Comparison of ENCODE assay signal across 11 mouse cellular contexts in the genomic region with DNA sequence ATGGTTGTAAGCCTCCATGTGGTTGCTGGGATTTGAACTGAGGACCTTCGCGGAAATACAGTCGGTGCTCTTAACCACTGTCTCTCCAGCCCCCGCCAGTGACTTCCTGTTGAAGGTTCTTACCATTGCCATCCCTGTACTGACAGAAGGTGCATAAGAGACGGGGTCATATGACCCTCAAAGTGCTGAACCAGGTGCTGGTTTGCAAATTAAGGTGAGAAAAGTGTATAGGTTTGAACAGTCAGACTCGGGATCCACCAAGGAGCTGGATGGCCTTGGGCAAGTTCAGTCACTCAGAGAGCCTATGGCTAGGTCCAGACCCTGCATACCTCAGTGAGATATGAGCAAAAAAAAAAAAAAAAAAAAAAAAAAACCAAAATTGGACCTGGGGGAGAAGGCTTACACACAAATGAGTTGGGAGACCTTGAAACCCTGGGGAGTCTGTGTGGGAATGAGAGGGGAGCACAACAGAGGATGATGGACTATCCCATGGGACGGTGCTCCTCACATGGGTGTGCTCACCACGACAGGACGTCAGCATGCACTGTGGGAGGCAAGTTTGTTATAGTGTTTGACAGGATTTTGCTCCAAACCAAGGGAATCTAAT. TPM values are rescaled to one million over a fixed set of nuclear protein-coding genes. Genes with fewer than 3 reads are reported as not detected.
A peak's percentile ranks its signal among the peaks of the same experiment; 100 is the strongest.
DNase-seq lines count a peak whose midpoint lies in the region; ATAC-seq and TF ChIP-seq lines count a peak whose summit lies in the region.
"Had no signal": no experiment of that assay in that cellular context is flagged by ENCODE, and none has a peak within 500 bp of the region (broad histone marks: within the 10 kb centered on the region; RNA-seq: fewer than 3 reads in every experiment).

No protein-coding gene starts in this region.

- no peak for TF ChIP-seq POLR2A in liver, adult 2 months (IDR thresholded peaks at IDR 0.05; ENCODE audit: extremely low read depth, insufficient read depth, low read length)

- no peak overlapping the region for H3K4me3 ChIP-seq in liver, adult 2 months (ENCODE audit: insufficient read depth, low read depth, low read length)
- H3K4me3 ChIP-seq: hindbrain, embryonic 10.5 days had no signal

- WGBS in liver, adult 2 months, result 84% methylated on average over 9 of the region's 9 CpGs

- H3K4me1 ChIP-seq in liver, adult 2 months (ENCODE audit: control insufficient read depth, insufficient read depth, low read length), result peaks cover 6% of the 10 kb centered on the region; the same call in 1 of the 2 replicates
- H3K4me1 ChIP-seq: hindbrain, embryonic 10.5 days had no signal

- H3K9ac ChIP-seq in liver, adult 2 months (ENCODE audit: low read depth, low read length), result no peak overlapping the region

- no peak for ATAC-seq in CD4-positive, CD25-positive, alpha-beta regulatory T cell, adult 4 months
- ATAC-seq in erythroblast, adult 5-6 weeks (replicated peaks; ENCODE audit: low FRiP score, poor library complexity, severe bottlenecking), result 0 out of 2 replicates have a peak, but pooled peaks have one; percentile 16
- ATAC-seq: forebrain, embryonic 16.5 days had no signal

- no peaks in the 10 kb centered on the region for H3K27me3 ChIP-seq in liver, adult 2 months (ENCODE audit: control insufficient read depth, insufficient read depth, low read length)

- H3K36me3 ChIP-seq in liver, adult 2 months (ENCODE audit: control insufficient read depth, insufficient read depth, low read length), result no peaks in the 10 kb centered on the region
- H3K36me3 ChIP-seq: hindbrain, embryonic 10.5 days had no signal

- DNase-seq in CD4-positive, CD25-positive, alpha-beta regulatory T cell, adult 2 months (ENCODE audit: low read depth, low spot score), result peak; percentile 45
- DNase-seq in liver, adult 2 months (ENCODE audit: extremely low read depth, low read depth, low spot score), result no peak
- DNase-seq in liver, result no peak
- peak; percentile 46 for DNase-seq in naive thymus-derived CD4-positive, alpha-beta T cell, adult 2 months (ENCODE audit: low read depth)
- no peak for DNase-seq in right cerebral cortex, postnatal 25 days
- no peak for DNase-seq in frontal cortex, adult 2 months (ENCODE audit: extremely low spot score in 1 of 2, low spot score in 1 of 2)
- DNase-seq: right cerebral cortex, adult 18-20 months had no signal

- no peaks in the 10 kb centered on the region for H3K79me2 ChIP-seq in liver, adult 2 months (ENCODE audit: control insufficient read depth, insufficient read depth, low read length)

- H3K27ac ChIP-seq in liver, adult 2 months (replicated peaks; ENCODE audit: insufficient read depth, low read depth, low read length), result peak overlapping the region; percentile 25
- H3K27ac ChIP-seq: hindbrain, embryonic 10.5 days had no signal

- TF ChIP-seq CTCF in liver, adult 2 months (IDR thresholded peaks at IDR 0.05; ENCODE audit: low read depth, low read length), result no peak

RNA-seq across cellular contexts. Expression of gene Smpdl3b, which starts 10.0 kb away (rescaled TPM):
- 1 to 10 TPM in 1 of 2 experiments, under 1 TPM in 1; 0.96 to 1.8 TPM for polyA plus RNA-seq in CD4-positive, CD25-positive, alpha-beta regulatory T cell, adult 4 months (2017; shearing (Covaris generic))
- 0.34 and 0.65 TPM in 2 replicates for total RNA-seq in liver, adult 2 months (2014; rRNA removed)
- polyA plus RNA-seq in liver, adult 2 months (2012; rRNA removed), result 0.16 and 0.34 TPM in 2 replicates
- 3.3 TPM in 1 of 2 replicates, not detected in the other for total RNA-seq in erythroblast, adult 5-6 weeks (2015; ENCODE audit: low replicate concordance)
- 0.26 TPM in 1 of 2 replicates, not detected in the other for total RNA-seq in erythroblast, adult 5-6 weeks (2017; ENCODE audit: low replicate concordance)
- polyA plus RNA-seq in frontal cortex, adult 2 months (2012; rRNA removed), result 2.2 and 3.1 TPM in 2 replicates

RNA-seq across cellular contexts. Expression of gene Xkr8, which starts 14.7 kb away (rescaled TPM):
- polyA plus RNA-seq in CD4-positive, CD25-positive, alpha-beta regulatory T cell, adult 4 months (2017; shearing (Covaris generic)), result 10 to 100 TPM in 1 of 2 experiments, 1 to 10 TPM in 1; 5.4 to 14.9 TPM
- 3.0 and 6.1 TPM in 2 replicates for total RNA-seq in liver, adult 2 months (2014; rRNA removed)
- 5.9 and 10.1 TPM in 2 replicates for polyA plus RNA-seq in liver, adult 2 months (2012; rRNA removed)
- total RNA-seq in erythroblast, adult 5-6 weeks (2015; ENCODE audit: low replicate concordance), result 1.7 and 1.9 TPM in 2 replicates
- 0.43 and 0.70 TPM in 2 replicates for total RNA-seq in erythroblast, adult 5-6 weeks (2017; ENCODE audit: low replicate concordance)
- 3.0 and 4.1 TPM in 2 replicates for polyA plus RNA-seq in frontal cortex, adult 2 months (2012; rRNA removed)

RNA-seq across cellular contexts. Expression of gene Rpa2, which starts 21.1 kb away (rescaled TPM):
- polyA plus RNA-seq in CD4-positive, CD25-positive, alpha-beta regulatory T cell, adult 4 months (2017; shearing (Covaris generic)), result 10 to 100 TPM; 64.3 to 66.9 TPM
- 6.6 and 8.1 TPM in 2 replicates for total RNA-seq in liver, adult 2 months (2014; rRNA removed)
- 9.2 and 11.1 TPM in 2 replicates for polyA plus RNA-seq in liver, adult 2 months (2012; rRNA removed)
- 17.3 and 20.6 TPM in 2 replicates for total RNA-seq in erythroblast, adult 5-6 weeks (2015; ENCODE audit: low replicate concordance)
- 30.3 and 36.7 TPM in 2 replicates for total RNA-seq in erythroblast, adult 5-6 weeks (2017; ENCODE audit: low replicate concordance)
- 13.2 and 16.6 TPM in 2 replicates for polyA plus RNA-seq in frontal cortex, adult 2 months (2012; rRNA removed)

RNA-seq across cellular contexts. Expression of gene Themis2, which starts 49.2 kb away (rescaled TPM):
- 1 to 10 TPM in 1 of 2 experiments, under 1 TPM in 1; 0.24 to 1.1 TPM for polyA plus RNA-seq in CD4-positive, CD25-positive, alpha-beta regulatory T cell, adult 4 months (2017; shearing (Covaris generic))
- total RNA-seq in liver, adult 2 months (2014; rRNA removed), result 2.5 and 3.0 TPM in 2 replicates
- polyA plus RNA-seq in liver, adult 2 months (2012; rRNA removed), result 1.3 and 3.1 TPM in 2 replicates
- total RNA-seq in erythroblast, adult 5-6 weeks (2015; ENCODE audit: low replicate concordance), result 9.4 and 23.0 TPM in 2 replicates
- 7.8 and 10.7 TPM in 2 replicates for total RNA-seq in erythroblast, adult 5-6 weeks (2017; ENCODE audit: low replicate concordance)
- 1.1 and 1.2 TPM in 2 replicates for polyA plus RNA-seq in frontal cortex, adult 2 months (2012; rRNA removed)

Comparison
In these comparisons a context has a peak if more than half of its experiments do, and no peak if none do; other contexts are left out.
1. DNase-seq: peak in CD4-positive, CD25-positive, alpha-beta regulatory T cell, adult 2 months (single experiment) and naive thymus-derived CD4-positive, alpha-beta T cell, adult 2 months (single experiment); none in liver, adult 2 months (single experiment), liver (single experiment), right cerebral cortex, postnatal 25 days (single experiment) and frontal cortex, adult 2 months (0 of 2).